Mouse (Mus musculus): ENCODE measurements at regions not wholly inside any gene's neighbourhood (a gene's known extent, or its start where the extent isn't known, plus 50 kb on each side); places are given as distances from the start of the nearest gene placed in this dataset.
"Not testable (repeated sequence)": the region's sequence is repeated elsewhere in the genome, so short reads cannot be mapped to it uniquely, and the experiment has no call there.

DNA sequence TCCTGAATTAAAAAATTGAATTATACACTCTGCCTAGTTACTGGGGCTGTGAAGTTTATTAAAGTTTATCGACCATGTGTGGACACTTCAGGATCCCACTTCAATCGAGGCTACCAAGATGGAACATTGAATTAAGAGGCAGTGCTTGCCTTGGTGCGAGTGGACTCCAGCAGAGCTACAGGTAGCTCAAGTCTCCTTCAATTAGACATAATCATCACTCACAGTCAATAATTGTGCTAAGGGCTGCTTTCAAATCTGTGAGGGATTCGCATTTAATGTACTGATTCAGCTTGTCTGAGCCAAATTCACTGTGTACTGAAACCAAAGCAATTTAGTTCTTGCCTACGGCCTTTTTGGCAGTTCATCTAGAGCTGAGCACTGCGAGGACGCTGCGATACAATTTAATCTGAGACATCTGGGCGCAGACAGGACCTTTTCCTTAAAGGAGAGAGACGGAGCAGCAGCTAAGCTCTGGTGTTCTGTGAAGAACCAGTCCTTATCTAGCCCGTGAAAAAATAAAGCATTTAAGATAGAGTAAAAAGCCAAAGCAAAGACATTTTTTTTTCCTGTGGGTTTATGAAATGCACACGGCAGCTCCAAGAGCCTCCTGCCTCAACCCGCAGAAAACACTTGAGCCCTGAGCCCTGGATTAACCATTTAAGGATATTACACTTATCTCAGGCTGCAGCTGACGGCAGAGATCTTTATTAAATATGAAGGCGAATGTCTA is 220.8 kb upstream of the Irx1 start:
- DNase-seq (ENCODE audit: low read depth): no peak

DNA sequence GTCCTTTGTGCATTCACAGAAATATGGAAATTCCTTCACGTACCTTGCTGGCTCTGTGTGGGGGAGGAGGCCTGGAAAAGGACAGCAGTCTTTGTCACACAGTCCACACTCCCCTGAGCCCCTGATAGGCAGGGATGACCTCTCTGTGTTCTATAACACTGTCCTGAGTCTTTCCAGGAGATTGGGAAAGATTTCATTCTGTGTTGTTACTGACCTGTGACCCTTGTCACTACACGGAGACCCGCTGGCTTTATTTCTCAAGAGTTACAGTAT is 221.3 kb upstream of the Irx1 start:
- DNase-seq (ENCODE audit: low read depth): no peak

DNA sequence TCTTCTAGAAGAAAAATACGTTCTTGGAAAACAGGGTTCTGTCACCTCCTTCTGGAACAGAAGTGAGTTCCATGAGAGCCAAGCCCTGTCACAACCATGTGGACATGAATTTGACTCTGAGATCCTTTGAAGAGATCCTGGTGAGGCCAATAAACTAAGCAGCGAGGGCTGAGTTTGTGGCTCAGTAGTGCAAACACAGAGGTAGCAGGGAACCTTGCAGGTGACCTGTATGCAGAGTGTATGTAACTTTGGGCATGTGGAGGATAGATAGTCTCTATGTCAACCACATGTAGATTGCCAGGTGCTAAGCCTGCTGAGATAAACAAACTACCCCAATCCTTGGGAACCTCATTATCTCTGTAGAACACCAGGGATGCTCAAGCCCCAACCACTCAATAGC is 232.4 kb upstream of the Irx1 start:
- no peak for DNase-seq (ENCODE audit: low read depth)

DNA sequence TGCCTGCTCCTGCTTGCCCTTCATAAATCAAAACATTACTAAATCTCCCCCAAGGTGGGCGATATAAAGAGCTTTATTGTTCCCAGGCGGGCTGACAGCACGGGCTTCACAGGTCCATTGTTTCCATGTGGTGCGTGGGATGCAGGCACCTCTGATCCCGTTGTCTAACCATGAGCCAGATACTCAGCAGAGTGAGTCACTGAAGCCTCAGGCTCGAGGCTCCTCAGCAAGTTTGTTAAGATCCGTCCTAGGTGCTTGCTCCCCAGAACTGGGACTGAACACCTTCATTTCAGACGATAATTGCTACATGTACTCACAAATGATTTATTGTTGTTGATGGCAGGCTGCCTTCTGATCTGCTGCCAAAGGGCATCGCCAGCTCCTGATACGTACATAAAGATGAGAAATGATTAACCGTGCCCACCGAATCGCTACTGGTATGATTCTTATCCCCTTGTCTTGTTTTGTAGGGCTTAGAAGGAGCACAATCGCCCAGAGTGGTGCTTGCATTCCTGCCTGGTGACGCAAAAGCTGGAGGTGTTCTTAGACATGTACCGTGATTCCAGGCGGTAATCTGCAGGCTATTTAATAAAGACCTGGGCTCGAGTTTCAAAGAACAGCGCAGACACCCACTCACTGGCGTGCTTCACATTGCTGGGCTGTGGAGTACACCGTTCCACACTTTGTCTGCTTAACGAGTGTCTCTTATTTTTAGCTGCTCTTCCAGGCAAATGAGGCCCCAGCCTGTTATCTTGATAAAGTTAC is 235.0 kb upstream of the Irx1 start:
- DNase-seq (ENCODE audit: low read depth): no peak

DNA sequence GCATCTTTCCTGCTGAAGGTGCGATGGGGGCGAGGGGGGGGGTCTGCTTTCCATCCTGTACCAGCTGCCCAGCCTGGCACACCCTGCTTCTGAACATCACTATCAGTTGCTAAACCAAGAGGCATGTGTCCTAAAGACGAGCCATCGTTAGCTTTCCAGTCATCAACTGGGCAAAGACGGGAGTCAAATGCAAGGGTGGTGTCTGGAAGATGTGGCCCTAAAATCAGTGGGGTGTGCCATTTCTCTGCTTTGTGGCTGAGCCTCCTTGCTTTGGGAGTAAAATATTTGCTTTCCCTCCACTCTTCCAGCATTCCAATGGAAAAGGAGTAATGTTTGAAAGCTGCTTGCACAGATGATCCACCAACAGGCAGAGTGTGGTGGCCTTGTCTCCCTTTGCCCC is 246.0 kb upstream of the Irx1 start:
- DNase-seq (ENCODE audit: low read depth): no peak

DNA sequence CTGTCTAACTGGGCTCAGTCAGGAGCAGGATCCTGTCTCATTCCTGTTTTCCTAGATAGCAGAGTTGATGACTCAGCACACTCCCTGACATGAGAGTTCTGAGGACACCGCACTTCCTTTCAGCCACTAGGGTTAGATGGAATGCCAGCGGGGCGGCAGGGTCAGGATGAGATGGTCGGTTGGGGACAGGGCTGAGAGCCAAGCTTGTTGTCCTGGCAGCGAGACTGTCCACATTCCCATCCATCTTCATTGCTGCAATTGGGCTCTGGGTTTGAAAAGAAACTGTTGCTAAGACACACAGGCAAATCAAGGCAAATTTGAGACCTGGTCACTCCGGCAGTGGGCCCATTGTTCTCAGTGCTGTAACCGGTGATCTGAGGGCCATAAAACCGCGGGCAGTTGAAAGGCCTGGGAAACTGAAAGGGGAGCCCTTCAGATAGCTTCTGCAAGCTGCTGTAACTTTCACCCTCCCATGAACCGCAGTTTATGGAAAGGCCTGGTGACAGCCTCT is 246.5 kb upstream of the Irx1 start:
- no peak for DNase-seq (ENCODE audit: low read depth)

DNA sequence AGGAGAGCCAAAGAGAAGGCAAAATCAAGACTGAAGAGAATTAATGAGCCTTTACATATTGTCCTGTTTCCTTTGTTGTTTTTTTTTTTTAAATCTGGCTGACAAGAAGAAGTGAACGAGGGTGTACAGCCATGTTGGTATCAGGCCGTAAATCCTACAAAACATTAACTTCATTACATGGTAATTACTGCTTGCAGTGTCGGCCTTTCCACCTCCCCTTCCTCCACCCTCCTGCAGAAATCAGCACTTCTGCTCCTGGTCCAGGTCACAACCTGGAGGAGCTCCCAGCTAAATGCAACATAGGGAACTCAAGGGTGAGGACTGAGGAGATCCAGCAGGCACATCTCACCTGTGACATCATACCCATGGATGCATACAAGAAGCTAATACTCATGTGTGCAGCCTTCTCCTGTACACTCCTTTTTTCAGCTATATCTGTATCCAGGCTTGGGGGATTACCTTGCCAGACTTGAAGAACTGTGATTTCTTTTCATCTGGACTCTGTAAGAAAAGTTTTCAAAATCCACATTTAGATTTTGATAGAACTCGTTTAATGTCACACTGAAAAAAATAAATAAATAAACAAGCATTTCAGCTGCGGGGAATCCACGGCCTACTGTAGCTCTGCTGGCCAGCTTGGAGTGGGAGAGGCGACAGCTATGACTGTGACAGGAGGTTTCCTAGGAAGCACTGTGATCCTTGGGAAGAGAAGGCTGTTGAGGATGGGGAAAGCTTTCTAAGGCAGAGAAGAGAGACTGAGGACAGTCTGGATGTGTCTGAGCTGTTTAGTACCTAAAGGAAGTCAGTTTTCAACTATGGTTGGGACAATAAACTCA is 247.2 kb upstream of the Irx1 start:
- no peak for DNase-seq (ENCODE audit: low read depth)

DNA sequence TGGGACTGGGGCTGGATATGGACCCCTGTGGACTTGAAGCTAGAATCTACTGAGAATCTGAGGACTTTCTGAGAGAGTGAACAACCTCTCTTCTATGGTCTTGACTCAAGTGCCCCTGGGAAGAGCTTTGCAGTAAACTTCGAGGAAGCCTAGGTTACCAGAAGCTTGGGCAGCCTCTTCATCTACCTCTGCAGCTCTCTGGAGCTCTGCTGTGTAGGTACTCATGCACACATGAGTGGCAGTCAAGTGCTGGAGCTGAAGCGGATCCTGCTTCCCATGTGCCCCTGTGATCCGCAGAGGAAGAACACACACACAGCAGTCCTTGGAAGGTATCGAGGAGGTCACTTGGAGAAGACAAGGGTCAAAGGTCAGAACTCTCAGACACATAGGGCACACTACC is 248.2 kb upstream of the Irx1 start:
- DNase-seq (ENCODE audit: low read depth): no peak

DNA sequence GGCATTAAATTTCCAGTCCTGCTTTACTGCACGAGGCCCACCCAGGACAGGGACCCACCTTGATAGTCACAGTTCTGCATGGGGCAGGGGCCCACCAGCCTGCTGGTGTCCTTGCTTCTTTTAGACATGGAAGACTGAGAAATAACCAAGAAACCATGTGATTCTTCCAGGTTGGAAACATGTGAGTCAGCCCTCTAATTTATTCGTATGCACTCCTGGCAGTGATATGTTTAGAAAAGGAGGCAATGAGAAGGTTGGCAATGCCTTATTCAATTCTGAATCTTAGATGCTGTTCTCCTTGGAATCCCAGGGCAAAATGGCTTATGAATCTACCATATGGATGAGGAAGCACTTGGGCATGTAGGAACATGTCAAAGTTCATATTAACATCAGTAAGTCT is 249.2 kb upstream of the Irx1 start:
- no peak for DNase-seq (ENCODE audit: low read depth)

DNA sequence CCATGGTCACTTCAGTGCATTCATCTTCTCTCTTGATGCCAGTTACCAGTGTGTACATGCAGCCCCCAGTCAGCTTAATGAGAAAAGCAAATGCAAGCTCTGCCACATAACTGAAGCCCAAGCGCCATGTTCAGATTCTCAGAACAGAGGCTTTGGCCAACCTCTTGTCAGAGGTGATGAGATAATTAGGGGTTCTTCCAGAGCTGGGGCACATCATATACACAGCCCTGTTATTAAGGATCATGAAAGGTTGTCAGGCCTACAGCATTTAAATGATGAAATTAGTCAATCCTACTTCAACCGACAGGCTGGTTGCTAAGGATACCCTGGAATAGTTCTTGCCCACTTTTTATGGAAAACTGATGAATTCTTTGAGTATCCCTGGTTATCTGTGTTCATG is 255.8 kb upstream of the Irx1 start:
- no peak for DNase-seq (ENCODE audit: low read depth)

DNA sequence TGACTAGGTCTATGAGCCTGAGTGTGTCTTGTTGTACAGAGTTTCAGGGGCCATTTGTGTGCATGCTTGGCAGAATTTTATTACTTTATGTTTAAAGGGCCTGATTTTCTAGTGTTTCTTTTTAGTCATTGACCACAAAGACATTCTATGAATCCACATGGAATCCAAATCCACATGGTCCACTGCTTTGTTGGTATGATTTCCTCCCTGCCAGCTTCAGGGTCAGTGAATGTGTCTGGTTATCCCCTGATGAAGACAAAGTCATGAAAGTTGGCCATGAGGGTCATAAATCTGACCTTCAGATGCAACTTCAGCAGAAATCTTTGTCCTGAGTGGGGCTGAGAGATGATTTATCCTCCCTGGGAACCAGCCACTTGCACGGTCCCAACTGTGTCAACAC is 263.6 kb upstream of the Irx1 start:
- no peak for DNase-seq (ENCODE audit: low read depth)

DNA sequence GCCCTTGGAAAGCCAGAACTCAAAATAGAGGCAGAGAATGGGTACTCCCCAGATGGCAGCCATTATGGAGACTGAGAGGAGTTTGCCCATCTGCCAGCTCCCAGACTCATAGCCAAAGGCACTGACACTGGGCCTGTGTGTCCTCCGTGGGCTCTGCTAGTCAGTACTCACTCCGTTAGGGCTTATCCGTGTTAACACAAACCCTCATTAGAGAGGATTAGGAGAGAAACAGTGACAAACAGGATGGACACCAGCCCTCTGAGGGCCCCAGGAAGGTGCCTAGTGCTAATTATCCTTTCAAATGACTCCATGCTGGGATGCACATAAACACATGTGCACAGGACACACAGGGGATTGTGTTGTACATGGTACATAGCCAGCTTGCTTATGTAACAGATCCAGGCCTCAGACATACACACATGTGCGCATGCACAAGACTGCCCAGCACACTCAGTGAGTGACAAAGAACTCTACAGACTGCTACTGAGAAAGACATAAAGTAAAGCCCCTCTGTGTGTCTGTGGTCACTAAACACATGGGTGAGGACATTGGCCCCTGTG is 267.6 kb upstream of the Irx1 start:
- no peak for DNase-seq (ENCODE audit: low read depth)

DNA sequence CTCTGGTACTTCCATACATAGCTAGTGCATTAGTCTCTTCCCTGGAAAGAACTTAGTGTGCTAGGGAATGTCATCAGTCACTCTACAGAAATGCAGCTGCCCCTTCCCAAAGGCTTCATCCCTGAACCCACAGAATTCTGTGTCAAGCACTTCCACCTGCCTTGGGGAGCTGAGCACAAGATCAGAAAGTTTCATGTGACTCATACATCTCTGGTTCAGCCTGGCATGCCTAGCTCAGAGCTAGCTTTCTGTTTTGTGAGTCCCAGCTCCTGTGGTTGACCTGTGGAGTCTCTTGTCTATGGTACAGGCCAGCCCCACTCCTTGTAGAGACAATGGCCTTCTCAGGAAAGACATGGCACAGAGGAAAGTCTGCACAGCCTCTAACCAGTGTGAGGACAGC is 268.6 kb upstream of the Irx1 start:
- no peak for DNase-seq (ENCODE audit: low read depth)

DNA sequence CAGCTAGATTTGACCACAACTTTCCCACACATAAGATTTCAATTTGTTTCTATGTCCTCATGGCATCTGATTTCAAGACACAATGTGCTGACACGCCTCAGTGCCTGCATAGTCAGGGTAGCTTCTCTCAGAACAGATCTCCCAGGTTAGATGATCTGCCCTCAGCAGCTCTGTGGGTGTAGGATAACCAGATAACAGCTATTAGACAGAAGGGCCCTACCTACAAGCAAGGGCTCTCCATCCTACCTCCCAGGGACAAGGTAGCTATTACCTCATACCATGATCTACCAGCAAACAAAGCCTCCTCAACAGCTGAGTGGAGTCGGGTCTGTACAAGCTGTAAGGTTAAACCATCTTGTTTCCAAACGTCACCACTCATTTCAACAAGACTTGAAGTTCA is 278.4 kb upstream of the Irx1 start:
- DNase-seq (ENCODE audit: low read depth): no peak

DNA sequence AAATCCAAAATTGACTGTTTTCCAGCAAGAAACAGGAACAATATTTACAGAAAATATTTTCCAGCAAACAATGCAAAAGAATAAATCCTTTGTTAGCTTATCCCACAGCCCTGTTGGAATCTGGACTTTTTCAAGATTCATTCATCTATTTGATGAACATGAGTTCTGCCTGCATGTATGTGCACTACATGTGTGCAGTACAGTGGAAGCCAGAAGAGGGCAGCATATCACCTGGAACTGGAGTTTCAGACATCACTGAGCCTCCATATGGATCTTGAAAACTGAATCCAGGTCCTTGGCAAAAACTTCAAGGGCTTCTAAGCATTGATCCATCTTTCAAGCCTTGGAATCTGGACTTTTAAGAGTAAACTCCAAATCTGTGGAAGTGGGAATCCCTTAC is 286.9 kb upstream of the Irx1 start:
- no peak for DNase-seq (ENCODE audit: low read depth)

DNA sequence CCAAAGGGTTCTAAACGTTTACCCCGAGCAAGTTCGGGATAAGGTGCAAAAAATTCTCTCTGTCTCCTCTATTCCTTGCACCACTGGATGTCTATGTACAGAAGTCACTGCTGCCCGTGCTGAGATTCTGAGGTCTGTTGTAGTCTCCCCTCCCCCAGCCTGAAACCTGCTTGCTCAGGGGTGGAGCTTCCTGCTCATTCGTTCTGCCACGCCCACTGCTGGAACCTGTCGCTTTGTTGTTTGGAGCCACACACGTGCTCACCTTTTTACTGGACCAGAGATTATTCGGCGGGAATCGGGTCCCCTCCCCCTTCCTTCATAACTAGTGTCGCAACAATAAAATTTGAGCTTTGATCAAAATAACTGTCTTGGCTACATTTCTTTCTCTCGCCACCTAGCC is 289.7 kb upstream of the Irx1 start:
- DNase-seq (ENCODE audit: low read depth): not testable (repeated sequence)

DNA sequence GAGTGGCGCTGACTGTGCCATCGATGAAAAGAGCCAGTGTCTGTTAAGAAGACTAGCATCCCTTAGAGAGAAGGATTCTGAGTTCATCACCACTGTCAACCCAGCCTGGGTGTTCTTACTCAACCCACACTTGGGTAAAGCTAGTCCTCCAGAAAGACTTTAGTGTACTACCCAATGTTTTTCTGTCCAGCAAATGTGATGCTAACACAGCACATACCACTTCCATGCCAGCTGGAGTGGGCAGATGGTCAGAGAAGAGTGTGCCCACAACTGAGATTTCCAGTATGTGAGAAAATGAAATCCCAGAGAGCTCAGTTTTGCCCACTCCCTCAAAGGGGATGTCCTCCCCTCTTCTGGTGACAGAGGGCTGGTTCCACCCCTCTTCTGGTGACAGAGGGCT is 295.3 kb upstream of the Irx1 start:
- no peak for DNase-seq (ENCODE audit: low read depth)

DNA sequence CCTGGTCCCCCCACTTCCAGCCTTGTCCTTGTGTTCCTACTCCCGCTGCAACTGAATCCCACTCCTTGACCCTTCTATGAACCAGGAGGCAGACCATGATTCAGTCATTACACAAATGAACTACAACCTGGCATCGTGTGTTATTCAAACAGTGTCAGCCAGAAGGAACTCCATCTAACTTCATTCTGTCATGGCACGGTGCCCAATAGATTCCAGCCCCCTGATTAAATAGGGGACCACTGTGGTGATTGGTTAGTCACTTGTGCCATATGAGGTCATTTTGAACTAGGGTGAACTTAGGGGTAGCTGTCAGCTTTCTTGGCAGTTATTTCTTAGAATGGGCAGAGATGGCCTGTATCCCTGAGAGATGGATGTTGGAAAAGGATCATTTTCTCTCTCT is 300.9 kb upstream of the Irx1 start:
- DNase-seq (ENCODE audit: low read depth): no peak

DNA sequence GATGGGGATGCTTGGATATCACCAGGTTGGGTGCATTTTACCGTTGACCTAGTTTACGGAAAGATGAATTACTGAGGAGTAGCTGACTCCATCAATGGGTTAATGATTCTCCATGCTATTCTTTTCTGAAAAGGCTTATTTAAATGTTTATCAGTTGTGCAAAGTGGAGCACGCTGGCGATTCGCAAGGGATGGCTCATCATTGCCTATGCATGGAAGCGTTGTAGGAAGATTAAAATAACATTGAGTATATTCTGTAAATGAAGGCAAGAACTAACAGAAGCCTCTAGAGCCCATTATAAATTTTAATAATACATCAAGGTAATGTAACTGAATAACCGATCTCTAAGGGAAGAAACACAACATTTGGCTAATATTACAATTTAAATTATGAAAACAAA is 301.6 kb upstream of the Irx1 start:
- no peak for DNase-seq (ENCODE audit: low read depth)

DNA sequence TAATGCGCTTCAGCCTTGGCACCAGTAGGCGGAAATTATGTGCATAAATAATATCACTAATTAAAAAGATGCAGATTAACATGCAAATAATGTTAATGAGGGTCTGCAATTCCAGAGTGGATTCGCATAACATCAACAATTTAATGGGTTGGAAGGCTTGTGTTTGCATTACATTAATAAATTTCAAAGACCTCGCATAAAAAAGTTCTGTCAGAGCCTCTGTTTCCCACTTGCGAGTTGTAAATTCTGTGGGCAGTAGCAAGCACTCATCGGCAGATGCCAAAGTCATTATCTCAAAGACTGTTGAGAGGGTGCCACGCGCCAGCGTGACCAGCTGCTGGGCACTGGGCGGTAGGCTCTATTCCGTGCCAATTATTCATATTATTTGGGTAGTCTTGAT is 302.1 kb upstream of the Irx1 start:
- no peak for DNase-seq (ENCODE audit: low read depth)

DNA sequence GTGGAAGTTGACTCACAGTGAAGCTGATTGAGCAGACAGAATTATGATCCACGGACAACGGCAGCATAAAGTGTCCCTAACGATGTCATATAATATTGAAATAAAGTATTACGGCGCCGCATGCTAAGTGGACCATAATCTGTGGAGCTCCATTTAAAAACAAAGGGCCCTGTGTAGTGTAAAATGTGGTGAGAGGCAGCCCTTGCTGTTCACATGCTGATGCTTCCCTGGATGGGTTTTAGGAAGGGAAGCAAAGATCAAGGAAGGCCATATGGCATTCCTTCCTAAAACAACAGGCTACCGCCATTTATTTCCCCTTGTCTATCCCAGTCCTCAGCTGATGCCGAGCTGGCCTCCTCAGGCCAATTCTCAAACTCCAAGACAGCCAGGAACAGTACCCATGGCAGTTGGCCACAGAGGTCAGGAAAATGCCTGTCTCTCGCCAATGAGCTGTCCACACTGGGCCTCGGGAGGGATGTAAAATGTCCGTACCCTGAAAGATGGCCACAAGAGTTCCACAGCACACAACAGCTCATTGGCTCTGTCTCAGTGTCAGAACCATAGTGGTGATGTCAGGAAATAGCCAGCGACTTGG is 302.7 kb upstream of the Irx1 start:
- DNase-seq (ENCODE audit: low read depth): no peak

DNA sequence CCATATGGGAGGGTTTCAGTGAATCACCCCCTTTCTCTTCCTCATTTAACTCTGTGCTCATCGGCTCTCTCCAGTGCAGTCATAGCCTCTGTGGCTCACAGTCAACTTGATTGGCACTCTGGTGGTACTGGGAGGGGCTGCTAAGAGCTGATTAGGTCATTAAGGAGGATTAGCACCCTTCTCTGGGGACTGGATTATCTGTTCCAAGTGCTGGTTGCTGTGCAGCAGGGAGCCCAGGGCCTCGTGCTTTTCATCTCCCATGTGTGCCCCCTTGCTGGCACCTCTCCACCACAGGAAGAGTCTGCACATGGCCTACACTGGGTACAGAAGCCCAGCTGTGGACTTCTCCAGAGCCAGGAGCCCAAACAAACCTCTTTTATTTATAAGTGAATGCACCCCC is 316.8 kb upstream of the Irx1 start:
- DNase-seq (ENCODE audit: low read depth): no peak

Measured in induced T-regulatory cell, adult 2 months (primary cell).